Mouse (Mus musculus) G1E (cell line): Measurements from ENCODE around the gene Eps8l3.

Experiments used
- CTCF ChIP-seq: IDR thresholded peaks from 2 replicates; pipeline ENCODE4 v1.5.1; 2012; ENCODE audit warnings: low read depth, low read length, inconsistent platforms, mixed read lengths
- GATA1 ChIP-seq: IDR thresholded peaks from 2 replicates; pipeline ENCODE4 v1.6.1; 2012; ENCODE audit warnings: borderline replicate concordance, low read length, inconsistent platforms, mixed read lengths
- GATA2 ChIP-seq: IDR thresholded peaks from 2 replicates; pipeline ENCODE4 v1.6.1; 2012; ENCODE audit warnings: low read depth, low read length, inconsistent platforms, borderline replicate concordance
- POLR2AphosphoS5 ChIP-seq: IDR thresholded peaks from 2 replicates; pipeline ENCODE4 v1.6.1; 2012; ENCODE audit warnings: low read depth, low read length, inconsistent platforms; ENCODE audit not compliant: insufficient replicate concordance
- TAL1 ChIP-seq: conservative IDR thresholded peaks from 2 replicates; pipeline ENCODE4 v1.6.1; 2012; ENCODE audit warnings: low read depth, low read length, inconsistent platforms, mixed read lengths

GRCm38 (mm10) chr3:107832645-107833044, 44.4 kb upstream of the Eps8l3 start:
- TF ChIP-seq CTCF (no peak), POLR2AphosphoS5 (no peak), TAL1 (no peak), GATA1 (no peak), GATA2 (no peak)
